Mouse (Mus musculus): ENCODE measurements around the gene Krtap4-6.
"Not testable (repeated sequence)": the region's sequence is repeated elsewhere in the genome, so short reads cannot be mapped to it uniquely, and the experiment has no call there.

DNA sequence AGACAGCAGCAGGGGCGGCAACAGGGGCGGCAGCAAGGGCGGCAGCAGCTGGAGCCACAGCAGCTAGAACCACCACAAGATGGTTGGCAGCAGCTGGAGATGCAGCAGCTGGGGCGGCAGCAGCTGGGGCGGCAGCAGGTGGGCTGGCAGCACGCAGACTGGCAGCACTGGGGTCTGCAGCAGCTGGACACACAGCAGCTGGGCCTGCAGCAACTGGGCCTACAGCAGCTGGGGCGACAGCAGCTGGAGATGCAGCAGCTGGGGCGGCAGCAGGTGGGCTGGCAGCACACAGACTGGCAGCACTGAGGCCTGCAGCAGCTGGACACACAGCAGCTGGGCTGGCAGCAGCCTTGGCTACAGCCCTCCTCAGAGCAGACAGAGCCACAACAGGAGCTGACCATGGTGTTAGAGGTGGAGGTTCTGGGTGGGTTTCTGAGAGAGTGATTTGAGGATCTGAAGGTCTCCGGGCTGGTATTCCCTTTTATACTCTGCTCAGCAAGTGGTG, 22.1 kb downstream of the Krtap4-6 start, which contains the start of gene Krtap4-7:
- not testable (repeated sequence) for TF ChIP-seq CTCF (IDR thresholded peaks at IDR 0.05; ENCODE audit: borderline replicate concordance, control insufficient read depth, extremely low read depth, insufficient read depth, low read length, poor library complexity); POLR2A (IDR thresholded peaks at IDR 0.05; ENCODE audit: control insufficient read depth, extremely low read depth, insufficient read depth, low read length, poor library complexity)

Data from thymus, adult 2 months (tissue).